Mouse (Mus musculus) hindbrain, embryonic 12.5 days (tissue): ENCODE data around the gene Smc5. TPM values are rescaled to one million over a fixed set of nuclear protein-coding genes. Genes with fewer than 3 reads are reported as not detected.

Source experiments
- ATAC-seq: fragments of 200-750 bp; cut with Nextera tagmentation; 2 replicates; pipeline ENCODE4 v1.8.0; 2017; ENCODE audit warnings: moderate TSS enrichment; ENCODE audit not compliant: low FRiP score
- H3K27ac ChIP-seq: fragments of 300-500 bp; sonication (generic); 2 replicates; pipeline ENCODE4 v1.5.1; 2016; ENCODE audit warnings: mild to moderate bottlenecking
- H3K27me3 ChIP-seq: fragments of 300-500 bp; sonication (generic); 2 replicates; pipeline ENCODE4 v1.6.1; 2016; ENCODE audit warnings: mild to moderate bottlenecking
- H3K36me3 ChIP-seq: fragments of 300-500 bp; sonication (generic); 2 replicates; pipeline ENCODE4 v1.6.1; 2016; ENCODE audit warnings: mild to moderate bottlenecking
- H3K4me1 ChIP-seq: fragments of 300-500 bp; sonication (generic); 2 replicates; pipeline ENCODE4 v1.6.1; 2016
- H3K4me2 ChIP-seq: fragments of 300-500 bp; sonication (generic); replicated peaks from 2 replicates; pipeline ENCODE4 v1.6.1; 2016; ENCODE audit warnings: mild to moderate bottlenecking
- H3K4me3 ChIP-seq: fragments of 300-500 bp; sonication (generic); 2 replicates; pipeline ENCODE4 v1.5.1; 2016; ENCODE audit warnings: mild to moderate bottlenecking
- H3K9ac ChIP-seq: fragments of 300-500 bp; sonication (generic); 2 replicates; pipeline ENCODE4 v1.6.1; 2016; ENCODE audit warnings: mild to moderate bottlenecking, moderate library complexity
- H3K9me3 ChIP-seq: fragments of 300-500 bp; sonication (generic); replicated peaks from 2 replicates; pipeline ENCODE4 v1.6.1; 2016; ENCODE audit warnings: mild to moderate bottlenecking
- WGBS: fragments of 180-500 bp; shearing (Covaris S2); methylation state at CpG from one replicate; pipeline ENCODE4 v1.1.7; 2016; 5-methylcytosine and 5-hydroxymethylcytosine counted together
- polyA plus RNA-seq: library from polyadenylated mRNA; unstranded; fragments of >200 nt; fragmentation: Nextera tagmentation; extraction: Ambion mirVana; gene quantifications from 2 replicates; pipeline ENCODE4 v1.2.1, GENCODE M21; 2016

The Smc5 gene
- polyA plus RNA-seq, 1 experiment from 2014 or later = 48.2 TPM

DNA sequence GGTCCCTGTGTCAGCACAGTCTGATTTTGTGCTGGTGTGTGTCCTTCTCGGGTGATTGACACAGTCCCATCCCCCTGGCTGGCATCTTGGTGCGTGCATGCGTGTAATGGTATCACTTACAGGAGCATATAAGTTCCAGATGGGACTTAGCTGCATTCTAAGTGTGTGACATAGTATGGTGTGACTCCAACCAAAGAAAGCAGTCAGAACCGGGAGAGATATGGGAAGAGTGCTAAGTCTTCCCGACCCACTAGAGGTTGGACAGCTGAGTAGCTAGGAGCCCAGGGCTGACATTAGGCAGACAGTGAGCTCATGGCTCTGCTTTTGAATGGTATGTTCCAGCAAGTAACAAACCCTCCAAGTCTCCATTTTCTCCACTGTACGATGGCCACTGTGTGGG, 110.8 kb downstream of the Smc5 start:
- ATAC-seq = 0 out of 2 replicates have a peak, but pooled peaks have one; percentile 16
- Histone ChIP-seq H3K27me3 (no peaks in the 10 kb centered on the region), H3K4me3 (no peak overlapping the region), H3K4me2 (no peak overlapping the region), H3K9ac (no peak overlapping the region), H3K9me3 (no peaks in the 10 kb centered on the region), H3K36me3 (no peaks in the 10 kb centered on the region), H3K4me1 (no peaks in the 10 kb centered on the region), H3K27ac (no peak overlapping the region)
- 72% methylated on average over 6 of the region's 6 CpGs for WGBS

DNA sequence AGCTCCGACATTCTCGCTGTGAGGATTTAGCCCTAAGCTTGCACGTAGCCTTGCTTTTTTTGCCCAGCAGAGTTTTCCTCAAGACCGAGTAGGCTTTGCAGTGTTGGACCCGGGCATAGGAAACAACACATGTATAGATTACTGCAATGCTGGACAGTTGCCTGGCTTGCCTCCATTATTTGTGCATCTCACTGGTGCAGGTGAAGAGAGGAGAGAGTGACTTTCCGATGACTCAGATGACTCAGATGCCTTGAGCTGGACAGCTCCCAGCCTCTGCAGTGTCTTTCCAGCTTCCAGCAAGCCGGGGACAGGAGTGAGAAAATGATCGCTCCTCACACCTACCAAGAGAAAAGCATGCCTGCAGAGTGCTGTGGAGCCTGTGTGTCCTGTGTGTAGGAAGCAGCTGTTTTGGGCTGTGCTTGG, 111.3 kb downstream of the Smc5 start:
- H3K4me1 ChIP-seq = no peaks in the 10 kb centered on the region
- ATAC-seq = no peak
- 34% methylated on average over 8 of the region's 8 CpGs for WGBS

DNA sequence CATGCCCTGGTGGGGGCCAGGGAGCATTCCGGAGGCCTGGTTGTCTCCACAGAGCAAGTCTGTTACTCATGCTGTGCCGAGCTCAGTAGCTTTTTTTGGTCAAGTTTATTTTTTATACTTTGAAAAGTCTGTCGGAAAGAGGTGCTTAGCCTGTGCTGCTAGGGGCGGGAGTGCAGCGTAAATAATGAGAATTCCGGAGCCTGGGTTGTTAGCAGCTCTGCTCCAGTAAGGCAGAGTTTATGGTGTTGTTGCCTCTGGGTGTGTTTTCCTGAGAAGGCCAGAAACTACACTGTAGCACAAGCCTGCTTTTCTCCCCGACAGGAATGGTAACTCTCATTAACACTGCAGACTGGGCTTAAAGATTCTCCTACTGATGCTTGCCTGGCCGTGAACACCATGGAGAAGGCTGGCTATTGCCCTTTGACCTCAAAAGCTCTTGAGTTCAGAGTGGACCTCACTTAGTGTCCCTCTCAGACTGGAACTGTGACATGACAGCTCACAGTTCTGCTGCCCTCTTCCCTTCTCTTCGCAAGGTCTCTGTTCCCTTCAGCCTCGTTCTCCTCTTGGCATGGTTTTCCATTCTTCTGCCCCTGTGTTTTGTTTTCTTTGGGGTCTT, 113.8 kb downstream of the Smc5 start:
- 74% methylated on average over 10 of the region's 10 CpGs for WGBS
- no peaks in the 10 kb centered on the region for H3K27me3 ChIP-seq
- no peak overlapping the region for H3K4me2 ChIP-seq
- ATAC-seq = no peak
- no peaks in the 10 kb centered on the region for H3K4me1 ChIP-seq
- no peak overlapping the region for H3K9ac ChIP-seq
- no peaks in the 10 kb centered on the region for H3K9me3 ChIP-seq
- H3K27ac ChIP-seq = no peak overlapping the region
- H3K36me3 ChIP-seq = no peaks in the 10 kb centered on the region
- no peak overlapping the region for H3K4me3 ChIP-seq

More for the DNA sequence above, 111.3 kb downstream of the Smc5 start:
- H3K27ac ChIP-seq = no peak overlapping the region
- H3K4me3 ChIP-seq = no peak overlapping the region
- no peaks in the 10 kb centered on the region for H3K36me3 ChIP-seq
- no peak overlapping the region for H3K4me2 ChIP-seq
- no peaks in the 10 kb centered on the region for H3K27me3 ChIP-seq
- H3K9me3 ChIP-seq = no peaks in the 10 kb centered on the region
- no peak overlapping the region for H3K9ac ChIP-seq

Other genes starting within 250 kb of the Smc5 start
- gene Klf9, start 132.7 kb downstream of the Smc5 start, polyA plus RNA-seq = 1.6 and 2.1 TPM in 2 replicates
- gene Mamdc2, start 174.5 kb upstream of the Smc5 start, polyA plus RNA-seq = 1.3 and 2.1 TPM in 2 replicates